Mouse (Mus musculus) intestine, embryonic 15.5 days (tissue): ENCODE results near the gene Klc3. TPM values are rescaled to one million over a fixed set of nuclear protein-coding genes. Genes with fewer than 3 reads are reported as not detected.

Experiments used
- ATAC-seq: fragments of 200-750 bp; cut with Nextera tagmentation; 2 replicates; pipeline ENCODE4 v1.8.0; 2017; ENCODE audit warnings: moderate TSS enrichment, moderate library complexity
- H3K27ac ChIP-seq: fragments of 300-500 bp; sonication (generic); 2 replicates; pipeline ENCODE4 v1.5.1; 2015; ENCODE audit warnings: mild to moderate bottlenecking, inconsistent platforms
- H3K27me3 ChIP-seq: fragments of 300-500 bp; sonication (generic); replicated peaks from 2 replicates; pipeline ENCODE4 v1.6.1; 2015; ENCODE audit warnings: inconsistent platforms
- H3K36me3 ChIP-seq: fragments of 300-500 bp; sonication (generic); 2 replicates; pipeline ENCODE4 v1.6.1; 2015; ENCODE audit warnings: inconsistent platforms
- H3K4me1 ChIP-seq: fragments of 300-500 bp; sonication (generic); replicated peaks from 2 replicates; pipeline ENCODE4 v1.6.1; 2015; ENCODE audit warnings: inconsistent platforms
- H3K4me2 ChIP-seq: fragments of 300-500 bp; sonication (generic); replicated peaks from 2 replicates; pipeline ENCODE4 v1.6.1; 2015; ENCODE audit warnings: mild to moderate bottlenecking, inconsistent platforms
- H3K4me3 ChIP-seq: fragments of 300-500 bp; sonication (generic); replicated peaks from 2 replicates; pipeline ENCODE4 v1.5.1; 2015; ENCODE audit warnings: inconsistent platforms
- H3K9ac ChIP-seq: fragments of 300-500 bp; sonication (generic); 2 replicates; pipeline ENCODE4 v1.6.1; 2015; ENCODE audit warnings: inconsistent platforms
- H3K9me3 ChIP-seq: fragments of 300-500 bp; sonication (generic); 2 replicates; pipeline ENCODE4 v1.6.1; 2016; ENCODE audit warnings: inconsistent platforms
- WGBS: fragments of 180-500 bp; shearing (Covaris S2); methylation state at CpG from one replicate; pipeline ENCODE4 v1.1.7; 2015; 5-methylcytosine and 5-hydroxymethylcytosine counted together
- polyA plus RNA-seq: library from polyadenylated mRNA; unstranded; fragments of >200 nt; fragmentation: Nextera tagmentation; extraction: Ambion mirVana; gene quantifications from 2 replicates; pipeline ENCODE4 v1.2.1, GENCODE M21; 2015

Klc3 gene
- 3.7 and 4.7 TPM in 2 replicates for polyA plus RNA-seq

DNA sequence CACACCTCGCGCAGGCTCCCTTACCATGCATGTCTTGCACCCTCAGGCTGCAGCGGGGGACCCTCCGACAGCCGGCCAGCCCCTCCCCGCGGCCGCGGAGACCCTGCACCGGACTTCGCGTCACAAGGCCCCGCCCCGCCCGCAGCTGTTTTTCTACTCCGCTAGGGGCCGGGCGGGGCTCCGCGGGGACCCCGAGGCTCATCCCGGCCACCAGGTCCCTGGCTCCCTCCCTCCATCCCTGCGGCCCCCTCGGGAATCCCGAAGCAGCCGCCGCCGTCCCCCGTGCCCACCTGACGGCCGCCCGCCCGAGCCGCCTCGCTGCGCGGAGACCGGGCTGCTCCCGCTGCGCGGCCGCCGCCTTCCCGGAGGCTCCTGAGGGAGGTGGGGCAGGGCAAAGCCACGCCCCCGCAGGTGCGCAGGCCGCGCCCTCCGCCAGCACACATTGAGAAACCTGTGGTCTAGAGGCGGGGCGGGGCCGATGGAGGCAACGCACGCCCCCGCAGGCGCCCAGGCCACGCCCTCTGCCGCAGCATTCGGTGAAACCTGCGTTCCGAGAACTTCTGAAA lies at the start of gene Klc3:
Klc3 (minus strand) TSS at position 374 of the 566 bp plus-strand sequence.
- Histone ChIP-seq H3K4me2 (peak within 1 kb of the TSS; percentile 99), H3K9ac (peak within 1 kb of the TSS; percentile 53), H3K27me3 (peaks cover 30% of the 10 kb centered on the region), H3K4me1 (peaks cover 18% of the 10 kb centered on the region), H3K36me3 (no peaks in the 10 kb centered on the region), H3K27ac (no peak within 1 kb of the TSS), H3K4me3 (peak within 1 kb of the TSS; percentile 63), H3K9me3 (no peaks in the 10 kb centered on the region)
- peak; percentile 91 for ATAC-seq
- WGBS: under 1% methylated on average over 62 of the region's 62 CpGs

DNA sequence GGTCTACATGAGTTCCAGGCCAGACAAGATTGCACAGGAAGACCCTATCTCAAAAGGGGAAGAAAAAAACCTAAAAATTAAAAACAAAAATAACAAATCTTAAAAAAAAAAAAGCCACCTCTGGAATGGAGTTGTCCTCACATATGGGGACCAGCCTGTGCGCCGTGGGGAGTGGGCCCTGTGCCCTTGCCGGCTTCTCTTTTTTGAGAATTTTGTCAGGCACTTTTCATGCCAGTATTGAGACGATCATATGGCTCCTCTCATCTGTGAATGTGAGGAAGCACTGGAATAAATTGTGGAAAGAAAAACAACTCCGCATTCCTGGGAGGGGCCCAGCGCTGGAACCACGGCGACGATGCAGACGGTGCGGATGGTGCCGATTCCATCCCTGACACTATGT lies 45.3 kb upstream of the Klc3 start:
- Histone ChIP-seq H3K27me3 (no peaks in the 10 kb centered on the region), H3K4me1 (no peaks in the 10 kb centered on the region), H3K9ac (no peak overlapping the region), H3K4me2 (no peak overlapping the region), H3K36me3 (peaks cover 22% of the 10 kb centered on the region), H3K4me3 (no peak overlapping the region), H3K27ac (no peak overlapping the region), H3K9me3 (no peaks in the 10 kb centered on the region)
- WGBS: 89% methylated on average over 12 of the region's 12 CpGs
- ATAC-seq: no peak

DNA sequence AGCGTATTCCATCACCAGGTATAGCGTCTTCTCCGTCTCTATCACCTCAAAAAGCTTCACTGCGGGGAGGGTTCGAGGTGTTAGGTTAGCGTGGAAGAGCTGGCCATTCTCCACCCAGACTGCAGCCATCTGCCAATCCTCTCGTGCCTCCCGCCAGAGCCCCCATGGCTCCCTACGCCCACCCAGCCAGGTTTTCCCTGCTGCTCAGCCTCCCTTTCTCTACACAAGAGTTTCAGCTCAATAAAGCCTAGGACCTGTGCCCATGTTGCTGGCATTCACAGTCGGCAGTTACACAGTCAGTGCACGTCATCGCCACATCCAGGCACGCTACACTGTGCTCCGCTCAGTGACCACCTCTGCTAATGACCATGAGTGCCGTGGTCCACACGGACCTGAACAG lies 43.8 kb upstream of the Klc3 start:
- Histone ChIP-seq H3K4me3 (no peak overlapping the region), H3K4me1 (0 out of 2 replicates have a peak, but pooled peaks cover 3% of the 10 kb centered on the region), H3K27ac (no peak overlapping the region), H3K27me3 (no peaks in the 10 kb centered on the region), H3K4me2 (no peak overlapping the region), H3K9ac (no peak overlapping the region), H3K9me3 (no peaks in the 10 kb centered on the region), H3K36me3 (peaks cover 28% of the 10 kb centered on the region)
- 92% methylated on average over 16 of the region's 16 CpGs for WGBS
- ATAC-seq: no peak

DNA sequence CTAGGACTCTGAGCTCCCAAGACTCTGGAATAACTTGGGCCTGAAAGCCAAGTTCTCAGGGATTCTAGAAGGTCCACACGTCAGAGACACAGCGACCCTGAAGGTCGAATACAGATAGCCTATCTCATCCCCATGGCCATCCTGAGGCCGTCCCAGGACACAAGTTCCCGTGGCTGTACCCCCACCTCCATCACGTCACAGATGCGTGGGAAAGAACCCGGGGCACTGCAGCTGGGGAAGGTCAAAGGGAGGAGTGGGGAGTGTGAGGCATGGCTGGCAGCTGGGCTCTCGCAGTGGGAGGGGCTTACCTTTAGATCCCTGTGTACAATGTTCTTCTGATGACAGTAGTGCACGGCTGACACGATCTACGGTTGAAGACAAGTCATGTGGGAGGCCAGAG lies 40.9 kb upstream of the Klc3 start:
- Histone ChIP-seq H3K4me2 (no peak overlapping the region), H3K27me3 (no peaks in the 10 kb centered on the region), H3K9ac (no peak overlapping the region), H3K9me3 (no peaks in the 10 kb centered on the region), H3K36me3 (peaks cover 33% of the 10 kb centered on the region), H3K27ac (no peak overlapping the region), H3K4me3 (no peak overlapping the region), H3K4me1 (0 out of 2 replicates have a peak, but pooled peaks cover 3% of the 10 kb centered on the region)
- 80% methylated on average over 12 of the region's 12 CpGs for WGBS
- ATAC-seq: no peak

DNA sequence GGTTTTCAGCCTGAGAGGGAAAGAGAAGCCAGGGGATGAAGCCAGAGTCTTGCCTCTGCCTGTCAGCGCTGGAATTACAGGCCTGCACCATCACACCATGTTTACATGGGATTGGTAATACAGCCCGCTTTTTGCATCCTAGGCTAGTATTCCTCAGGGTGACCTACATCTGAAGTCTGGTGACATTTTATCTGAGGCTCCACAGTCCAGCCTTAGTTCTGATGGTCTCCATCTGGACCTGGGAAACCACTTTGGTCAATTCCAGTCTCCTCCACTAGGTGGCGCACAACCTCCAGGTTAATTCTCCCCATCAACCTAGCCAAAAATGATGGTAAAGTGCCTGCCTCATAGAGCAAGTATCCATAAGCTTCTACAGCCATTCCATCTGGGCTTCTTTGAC lies 39.4 kb upstream of the Klc3 start:
- ATAC-seq: peak; percentile 25; the same call in 1 of the 2 replicates
- Histone ChIP-seq H3K9ac (no peak overlapping the region), H3K27ac (no peak overlapping the region), H3K36me3 (peaks cover 32% of the 10 kb centered on the region), H3K27me3 (no peaks in the 10 kb centered on the region), H3K4me3 (no peak overlapping the region), H3K4me2 (no peak overlapping the region), H3K9me3 (no peaks in the 10 kb centered on the region), H3K4me1 (0 out of 2 replicates have a peak, but pooled peaks cover 3% of the 10 kb centered on the region)
- 39% methylated on average over 3 of the region's 3 CpGs for WGBS

DNA sequence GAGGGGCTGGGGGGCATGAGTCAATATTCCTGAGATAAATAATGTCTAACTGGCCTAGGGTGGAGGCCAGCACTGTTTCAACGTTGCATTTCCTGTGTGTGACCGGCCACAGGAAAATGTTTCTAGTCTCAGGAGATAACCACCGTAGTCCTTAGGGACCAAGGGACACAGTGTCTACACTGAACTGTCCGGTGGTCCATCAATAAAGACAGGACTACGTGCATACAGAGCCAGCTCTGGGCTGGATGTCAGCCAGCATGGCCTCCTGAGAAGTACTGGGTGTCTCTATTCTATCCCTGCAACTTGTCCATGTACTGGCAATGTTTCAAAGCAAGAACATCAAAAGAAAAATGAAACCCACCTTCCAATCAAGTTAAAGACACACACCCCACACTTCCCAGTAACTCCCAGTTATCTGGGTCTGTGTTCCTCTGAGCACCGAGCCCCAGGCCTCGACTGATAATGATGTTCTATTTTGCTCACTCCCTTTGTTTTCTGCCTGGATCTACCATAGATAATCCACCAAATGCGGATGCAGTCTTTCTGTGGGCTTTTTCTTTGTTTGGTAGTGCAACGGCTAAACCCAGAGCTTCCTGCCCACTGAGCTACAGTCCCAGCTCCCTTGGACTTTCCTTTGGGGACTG lies 37.7 kb upstream of the Klc3 start:
- 80% methylated on average over 9 of the region's 9 CpGs for WGBS
- no peak for ATAC-seq
- Histone ChIP-seq H3K9me3 (no peaks in the 10 kb centered on the region), H3K27ac (no peak overlapping the region), H3K4me2 (no peak overlapping the region), H3K9ac (0 out of 2 replicates have a peak overlapping the region, but pooled peaks have one; percentile 3), H3K27me3 (no peaks in the 10 kb centered on the region), H3K4me3 (no peak overlapping the region), H3K4me1 (0 out of 2 replicates have a peak, but pooled peaks cover 3% of the 10 kb centered on the region), H3K36me3 (peaks cover 40% of the 10 kb centered on the region)

DNA sequence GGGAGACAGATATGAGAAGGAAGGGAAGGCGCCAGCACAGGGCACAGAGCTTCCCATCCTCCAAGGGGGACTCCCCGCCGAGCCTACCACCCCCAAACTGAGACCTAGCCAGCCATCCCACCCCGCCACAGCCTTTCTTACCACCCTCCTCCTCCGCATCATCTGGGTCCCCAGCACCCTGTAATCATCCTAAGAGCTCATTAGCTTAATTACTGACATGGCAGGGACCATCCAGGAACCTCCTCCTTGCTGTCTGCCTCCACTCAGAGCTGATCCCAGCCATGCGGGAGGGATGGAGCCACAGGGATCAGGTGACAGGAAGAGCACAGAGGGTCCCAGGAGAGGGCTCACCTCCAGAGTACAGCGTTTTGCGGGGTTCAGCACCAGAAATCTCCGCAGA lies 33.1 kb upstream of the Klc3 start:
- WGBS: 87% methylated on average over 9 of the region's 9 CpGs
- H3K36me3 ChIP-seq: peaks cover 64% of the 10 kb centered on the region
- no peak overlapping the region for H3K4me3 ChIP-seq
- H3K9ac ChIP-seq: no peak overlapping the region
- no peak overlapping the region for H3K4me2 ChIP-seq
- H3K27ac ChIP-seq: no peak overlapping the region
- no peak for ATAC-seq
- no peaks in the 10 kb centered on the region for H3K9me3 ChIP-seq
- no peaks in the 10 kb centered on the region for H3K4me1 ChIP-seq
- no peaks in the 10 kb centered on the region for H3K27me3 ChIP-seq

DNA sequence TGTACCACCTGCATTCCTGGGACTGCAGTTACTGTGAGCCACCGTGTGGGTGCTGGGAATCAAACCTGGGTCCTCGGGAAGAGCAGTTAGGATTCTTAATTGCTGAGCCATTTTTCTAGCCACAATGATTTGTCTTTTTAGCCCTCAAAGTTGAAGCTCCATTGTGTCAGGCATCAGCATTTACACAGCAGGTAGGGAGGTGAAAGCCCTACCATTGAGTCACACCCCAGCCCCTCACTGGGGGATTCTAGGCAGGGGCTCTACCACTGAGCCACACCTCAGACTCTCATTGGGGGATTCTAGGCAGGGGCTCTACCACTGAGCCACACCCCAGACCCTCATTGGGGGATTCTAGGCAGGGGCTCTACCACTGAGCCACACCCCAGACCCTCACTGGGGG lies 32.4 kb upstream of the Klc3 start:
- H3K27me3 ChIP-seq: no peaks in the 10 kb centered on the region
- no peaks in the 10 kb centered on the region for H3K4me1 ChIP-seq
- no peak overlapping the region for H3K4me2 ChIP-seq
- H3K9ac ChIP-seq: no peak overlapping the region
- no peak overlapping the region for H3K4me3 ChIP-seq
- no peaks in the 10 kb centered on the region for H3K9me3 ChIP-seq
- 97% methylated on average over 2 of the region's 2 CpGs for WGBS
- no peak overlapping the region for H3K27ac ChIP-seq
- H3K36me3 ChIP-seq: peaks cover 64% of the 10 kb centered on the region
- ATAC-seq: no peak

DNA sequence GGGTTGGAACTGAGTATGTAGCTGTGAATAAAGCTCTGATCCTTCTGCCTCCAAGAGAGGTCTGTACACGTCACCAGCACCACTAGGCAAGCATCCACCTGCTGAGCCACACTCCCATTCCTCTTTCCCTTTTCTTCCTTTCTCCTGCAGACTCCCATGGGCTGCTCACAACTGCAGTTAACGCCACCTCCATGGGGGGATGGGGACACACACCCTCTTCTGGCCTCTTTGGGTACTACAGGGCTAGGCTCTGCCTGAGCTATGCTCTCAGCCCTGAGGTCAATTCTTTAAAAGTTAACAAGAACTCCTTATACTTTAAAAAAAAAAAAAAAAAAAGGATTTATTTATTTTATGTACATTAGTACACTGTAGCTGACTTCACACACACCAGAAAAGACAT lies 28.6 kb upstream of the Klc3 start:
- Histone ChIP-seq H3K4me2 (no peak overlapping the region), H3K9me3 (no peaks in the 10 kb centered on the region), H3K27me3 (no peaks in the 10 kb centered on the region), H3K4me3 (no peak overlapping the region), H3K4me1 (no peaks in the 10 kb centered on the region), H3K27ac (no peak overlapping the region), H3K9ac (no peak overlapping the region), H3K36me3 (peaks cover 74% of the 10 kb centered on the region)
- 98% methylated on average over 2 of the region's 2 CpGs for WGBS
- no peak for ATAC-seq

DNA sequence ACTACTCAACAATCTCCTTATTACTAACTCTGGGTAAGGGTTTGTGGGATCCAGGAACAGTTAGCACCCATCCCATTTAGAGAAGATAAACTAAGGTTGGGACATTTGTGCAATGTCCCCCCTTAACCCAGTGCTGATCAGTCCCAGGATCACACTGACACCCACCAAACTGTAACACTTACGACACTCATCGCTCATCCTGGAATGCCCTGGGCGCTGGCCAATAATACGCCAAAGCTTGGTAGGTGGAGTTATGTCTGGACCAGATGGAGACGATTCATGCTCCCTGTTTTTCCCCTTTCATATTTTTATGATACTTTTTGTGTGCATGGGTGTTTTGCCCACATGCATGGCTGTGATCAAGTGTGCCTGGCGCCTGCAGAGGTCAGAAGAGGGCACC lies 26.5 kb upstream of the Klc3 start:
- ATAC-seq: no peak
- Histone ChIP-seq H3K27me3 (no peaks in the 10 kb centered on the region), H3K9ac (no peak overlapping the region), H3K27ac (no peak overlapping the region), H3K4me3 (no peak overlapping the region), H3K9me3 (no peaks in the 10 kb centered on the region), H3K4me2 (no peak overlapping the region), H3K36me3 (peaks cover 69% of the 10 kb centered on the region), H3K4me1 (no peaks in the 10 kb centered on the region)
- WGBS: 83% methylated on average over 6 of the region's 6 CpGs

DNA sequence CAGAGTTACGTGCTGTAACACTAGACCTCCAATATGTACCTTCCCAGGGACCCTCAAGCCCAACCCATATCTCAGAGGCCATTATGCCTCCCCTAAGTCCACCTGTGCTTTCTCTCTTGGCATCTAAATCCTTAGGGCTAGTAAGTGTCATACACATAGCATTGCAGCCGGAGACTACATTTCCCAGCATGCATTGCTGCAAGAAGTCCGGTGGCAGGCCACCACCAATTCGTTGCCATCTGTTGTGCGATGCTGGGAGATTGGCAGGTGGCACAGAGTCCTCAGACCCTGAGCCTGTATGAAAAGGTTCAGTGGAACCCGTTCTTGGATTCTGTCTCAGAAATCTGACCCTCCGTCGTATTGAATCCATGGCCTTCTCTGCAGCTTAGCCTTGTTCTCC lies 25.8 kb upstream of the Klc3 start:
- 81% methylated on average over 8 of the region's 8 CpGs for WGBS
- Histone ChIP-seq H3K4me2 (no peak overlapping the region), H3K9me3 (no peaks in the 10 kb centered on the region), H3K27me3 (no peaks in the 10 kb centered on the region), H3K27ac (no peak overlapping the region), H3K4me1 (no peaks in the 10 kb centered on the region), H3K36me3 (peaks cover 63% of the 10 kb centered on the region), H3K9ac (no peak overlapping the region), H3K4me3 (no peak overlapping the region)
- ATAC-seq: no peak; the same call in 1 of the 2 replicates

DNA sequence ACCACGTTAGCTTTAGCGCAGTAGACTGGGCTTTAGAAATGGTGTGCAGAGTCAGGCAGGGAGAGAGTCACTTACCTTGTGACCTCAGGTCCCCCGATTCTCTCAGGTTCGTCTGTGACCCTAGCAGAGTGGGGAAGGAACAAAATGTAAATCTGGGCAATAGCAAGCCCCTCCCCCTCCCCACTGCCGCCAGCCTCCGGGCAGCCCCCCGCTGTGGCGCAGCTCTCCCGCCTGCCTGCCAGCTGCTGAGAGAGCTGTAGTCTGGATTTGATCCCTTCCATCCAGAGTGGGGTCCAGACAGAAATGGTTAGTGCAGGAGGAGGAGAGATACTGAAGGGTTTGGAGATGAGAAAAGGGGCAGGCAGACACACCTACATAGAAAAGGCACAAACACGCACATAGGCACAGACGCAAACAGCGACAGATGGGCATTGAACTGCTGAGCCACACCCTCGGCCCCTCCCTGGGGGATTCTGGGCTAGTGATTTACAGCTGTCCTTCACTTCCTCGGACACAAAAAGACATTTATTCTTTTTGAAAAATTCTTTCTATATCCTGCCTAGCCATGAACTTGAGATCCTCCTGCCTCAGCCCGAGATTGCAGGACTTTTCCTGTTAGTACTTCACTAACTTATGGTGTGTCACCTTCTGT lies 24.2 kb upstream of the Klc3 start:
- no peaks in the 10 kb centered on the region for H3K9me3 ChIP-seq
- no peaks in the 10 kb centered on the region for H3K4me1 ChIP-seq
- H3K4me3 ChIP-seq: no peak overlapping the region
- H3K4me2 ChIP-seq: no peak overlapping the region
- no peak overlapping the region for H3K27ac ChIP-seq
- H3K9ac ChIP-seq: no peak overlapping the region
- no peak for ATAC-seq
- no peaks in the 10 kb centered on the region for H3K27me3 ChIP-seq
- WGBS: 77% methylated on average over 15 of the region's 15 CpGs
- H3K36me3 ChIP-seq: peaks cover 47% of the 10 kb centered on the region
